Mouse (Mus musculus) kidney, embryonic 16.5 days (tissue): ENCODE measurements around the gene Gm5767. TPM values are rescaled to one million over a fixed set of nuclear protein-coding genes. Genes with fewer than 3 reads are reported as not detected.

Experiments used
- ATAC-seq: fragments of 200-750 bp; cut with Nextera tagmentation; 2 replicates; pipeline ENCODE4 v1.8.0; 2017; ENCODE audit warnings: moderate TSS enrichment; ENCODE audit not compliant: low FRiP score, low TSS enrichment
- H3K27ac ChIP-seq: fragments of 300-500 bp; sonication (generic); 2 replicates; pipeline ENCODE4 v1.5.1; 2014; ENCODE audit warnings: low read length
- H3K27me3 ChIP-seq: fragments of 300-500 bp; sonication (generic); 2 replicates; pipeline ENCODE4 v1.6.1; 2014; ENCODE audit warnings: low read length, control low read depth, mixed read lengths; ENCODE audit not compliant: insufficient read depth
- H3K36me3 ChIP-seq: fragments of 300-500 bp; sonication (generic); 2 replicates; pipeline ENCODE4 v1.6.1; 2014; ENCODE audit warnings: low read length, control low read depth, mixed read lengths; ENCODE audit not compliant: insufficient read depth
- H3K4me1 ChIP-seq: fragments of 300-500 bp; sonication (generic); 2 replicates; pipeline ENCODE4 v1.6.1; 2014; ENCODE audit warnings: low read length, control low read depth, mixed read lengths; ENCODE audit not compliant: insufficient read depth
- H3K4me2 ChIP-seq: fragments of 300-500 bp; sonication (generic); replicated peaks from 2 replicates; pipeline ENCODE4 v1.6.1; 2014; ENCODE audit warnings: low read depth, low read length
- H3K4me3 ChIP-seq: fragments of 300-500 bp; sonication (generic); 2 replicates; pipeline ENCODE4 v1.5.1; 2014; ENCODE audit warnings: mild to moderate bottlenecking, low read length
- H3K9ac ChIP-seq: fragments of 300-500 bp; sonication (generic); replicated peaks from 2 replicates; pipeline ENCODE4 v1.6.1; 2014; ENCODE audit warnings: low read length
- H3K9me3 ChIP-seq: fragments of 300-500 bp; sonication (generic); 2 replicates; pipeline ENCODE4 v1.6.1; 2016; ENCODE audit warnings: low read length, control low read depth
- WGBS: fragments of 180-500 bp; shearing (Covaris S2); extraction: QIAGEN DNeasy Blood & Tissue Kit; methylation state at CpG from one replicate; pipeline ENCODE4 v1.1.7; 2014; 5-methylcytosine and 5-hydroxymethylcytosine counted together
- polyA plus RNA-seq: library from polyadenylated mRNA; unstranded; fragments of >200 nt; fragmentation: Nextera tagmentation; extraction: Ambion mirVana; gene quantifications from 2 replicates; pipeline ENCODE4 v1.2.1, GENCODE M21; 2015

The Gm5767 gene
- polyA plus RNA-seq: not detected in 2 replicates

GRCm38 (mm10) chr16:8680470-8680869, at the start of gene Gm5767:
Gene Gm5767 (plus strand): TSS chr16:8680770.
- Histone ChIP-seq H3K36me3 (no peaks in the 10 kb centered on the region), H3K9me3 (no peaks in the 10 kb centered on the region), H3K27ac (no peak within 1 kb of the TSS), H3K27me3 (no peaks in the 10 kb centered on the region), H3K4me1 (no peaks in the 10 kb centered on the region), H3K4me2 (no peak within 1 kb of the TSS), H3K4me3 (no peak within 1 kb of the TSS), H3K9ac (no peak within 1 kb of the TSS)
- 87% methylated on average over 5 of the region's 5 CpGs for WGBS
- no peak for ATAC-seq

GRCm38 (mm10) chr16:8631428-8631827, 49.1 kb upstream of the Gm5767 start:
- WGBS: 90% methylated on average over 5 of the region's 5 CpGs
- no peak for ATAC-seq
- no peak overlapping the region for H3K27ac ChIP-seq

GRCm38 (mm10) chr16:8636867-8637216, 43.7 kb upstream of the Gm5767 start:
- H3K36me3 ChIP-seq: peaks cover 14% of the 10 kb centered on the region
- H3K4me2 ChIP-seq: peak overlapping the region; percentile 85
- under 1% methylated on average over 13 of the region's 13 CpGs for WGBS
- H3K9ac ChIP-seq: peak overlapping the region; percentile 79
- peaks cover 19% of the 10 kb centered on the region for H3K4me1 ChIP-seq
- no peaks in the 10 kb centered on the region for H3K27me3 ChIP-seq
- peak overlapping the region; percentile 76 for H3K27ac ChIP-seq
- H3K4me3 ChIP-seq: peak overlapping the region; percentile 77
- no peaks in the 10 kb centered on the region for H3K9me3 ChIP-seq
- ATAC-seq: peak; percentile 13; the same call in 1 of the 2 replicates

More at GRCm38 (mm10) chr16:8631428-8631827, 49.1 kb upstream of the Gm5767 start:
- no peak overlapping the region for H3K4me3 ChIP-seq
- no peaks in the 10 kb centered on the region for H3K9me3 ChIP-seq
- no peak overlapping the region for H3K9ac ChIP-seq
- peaks cover 8% of the 10 kb centered on the region for H3K4me1 ChIP-seq
- no peaks in the 10 kb centered on the region for H3K27me3 ChIP-seq
- H3K36me3 ChIP-seq: peaks cover 19% of the 10 kb centered on the region
- H3K4me2 ChIP-seq: no peak overlapping the region

GRCm38 (mm10) chr16:8637217-8638051, 43.1 kb upstream of the Gm5767 start, which contains the start of the genes Pmm2 and Tmem186:
Gene Pmm2 (plus strand): TSS chr16:8637674.
Gene Tmem186 (minus strand): TSS chr16:8637712.
- Histone ChIP-seq H3K27ac (peak within 1 kb of the TSS; percentile 76), H3K4me1 (peaks cover 19% of the 10 kb centered on the region), H3K4me2 (peak within 1 kb of the TSS; percentile 85), H3K9me3 (no peaks in the 10 kb centered on the region), H3K27me3 (no peaks in the 10 kb centered on the region), H3K36me3 (peaks cover 14% of the 10 kb centered on the region), H3K4me3 (peak within 1 kb of the TSS; percentile 77), H3K9ac (peak within 1 kb of the TSS; percentile 79)
- peak; percentile 94 for ATAC-seq
- under 1% methylated on average over 59 of the region's 59 CpGs for WGBS

GRCm38 (mm10) chr16:8638131-8638530, 42.4 kb upstream of the Gm5767 start:
- Histone ChIP-seq H3K36me3 (peaks cover 20% of the 10 kb centered on the region), H3K4me3 (peak overlapping the region; percentile 77), H3K27ac (peak overlapping the region; percentile 76), H3K27me3 (no peaks in the 10 kb centered on the region), H3K4me1 (peaks cover 19% of the 10 kb centered on the region), H3K9me3 (no peaks in the 10 kb centered on the region), H3K9ac (peak overlapping the region; percentile 79), H3K4me2 (peak overlapping the region; percentile 85)
- WGBS: 44% methylated on average over 7 of the region's 7 CpGs
- no peak for ATAC-seq

- ATAC-seq: no peak
- Histone ChIP-seq H3K36me3 (peaks cover 32% of the 10 kb centered on the region), H3K27me3 (no peaks in the 10 kb centered on the region), H3K9ac (no peak overlapping the region), H3K4me2 (no peak overlapping the region), H3K4me1 (peaks cover 19% of the 10 kb centered on the region), H3K9me3 (no peaks in the 10 kb centered on the region), H3K27ac (no peak overlapping the region), H3K4me3 (no peak overlapping the region)
- WGBS: 75% methylated on average over 11 of the region's 11 CpGs
Observed at GRCm38 (mm10) chr16:8639466-8640191, 40.9 kb upstream of the Gm5767 start.

- no peak overlapping the region for H3K9ac ChIP-seq
- peaks cover 55% of the 10 kb centered on the region for H3K36me3 ChIP-seq
- H3K4me3 ChIP-seq: no peak overlapping the region
- 75% methylated on average over 2 of the region's 2 CpGs for WGBS
- peaks cover under 1% of the 10 kb centered on the region for H3K4me1 ChIP-seq
- no peaks in the 10 kb centered on the region for H3K9me3 ChIP-seq
- no peak overlapping the region for H3K27ac ChIP-seq
- no peak overlapping the region for H3K4me2 ChIP-seq
- ATAC-seq: peak; percentile 71; the same call in 1 of the 2 replicates
- no peaks in the 10 kb centered on the region for H3K27me3 ChIP-seq
Observed at GRCm38 (mm10) chr16:8643855-8644254, 36.7 kb upstream of the Gm5767 start.

GRCm38 (mm10) chr16:8645546-8645945, 35.0 kb upstream of the Gm5767 start:
- Histone ChIP-seq H3K4me3 (no peak overlapping the region), H3K4me1 (no peaks in the 10 kb centered on the region), H3K27ac (no peak overlapping the region), H3K36me3 (peaks cover 64% of the 10 kb centered on the region), H3K4me2 (no peak overlapping the region), H3K9me3 (no peaks in the 10 kb centered on the region), H3K9ac (no peak overlapping the region), H3K27me3 (no peaks in the 10 kb centered on the region)
- 92% methylated on average over 6 of the region's 6 CpGs for WGBS
- ATAC-seq: no peak

GRCm38 (mm10) chr16:8650007-8650406, 30.6 kb upstream of the Gm5767 start:
- 94% methylated on average over 3 of the region's 3 CpGs for WGBS
- Histone ChIP-seq H3K27ac (no peak overlapping the region), H3K36me3 (peaks cover 62% of the 10 kb centered on the region), H3K9me3 (no peaks in the 10 kb centered on the region), H3K9ac (no peak overlapping the region), H3K4me1 (no peaks in the 10 kb centered on the region), H3K4me3 (no peak overlapping the region), H3K27me3 (no peaks in the 10 kb centered on the region), H3K4me2 (no peak overlapping the region)
- ATAC-seq: no peak
